Mouse (Mus musculus) stomach, embryonic 15.5 days (tissue): ENCODE measurements around the gene Pnmal2. TPM values are rescaled to one million over a fixed set of nuclear protein-coding genes. Genes with fewer than 3 reads are reported as not detected.

ENCODE experiments used
- ATAC-seq: fragments of 200-750 bp; cut with Nextera tagmentation; 2 replicates; pipeline ENCODE4 v1.8.0; 2017; ENCODE audit warnings: low read depth, moderate number of reproducible peaks, moderate TSS enrichment; ENCODE audit not compliant: insufficient read depth, low FRiP score
- H3K27ac ChIP-seq: fragments of 300-500 bp; sonication (generic); 2 replicates; pipeline ENCODE4 v1.5.1; 2015; ENCODE audit warnings: mild to moderate bottlenecking, inconsistent platforms
- H3K27me3 ChIP-seq: fragments of 300-500 bp; sonication (generic); replicated peaks from 2 replicates; pipeline ENCODE4 v1.6.1; 2015; ENCODE audit warnings: inconsistent platforms
- H3K36me3 ChIP-seq: fragments of 300-500 bp; sonication (generic); 2 replicates; pipeline ENCODE4 v1.6.1; 2015; ENCODE audit warnings: inconsistent platforms
- H3K4me1 ChIP-seq: fragments of 300-500 bp; sonication (generic); 2 replicates; pipeline ENCODE4 v1.6.1; 2015; ENCODE audit warnings: inconsistent platforms
- H3K4me2 ChIP-seq: fragments of 300-500 bp; sonication (generic); 2 replicates; pipeline ENCODE4 v1.6.1; 2015; ENCODE audit warnings: mild to moderate bottlenecking, inconsistent platforms
- H3K4me3 ChIP-seq: fragments of 300-500 bp; sonication (generic); replicated peaks from 2 replicates; pipeline ENCODE4 v1.5.1; 2015; ENCODE audit warnings: inconsistent platforms
- H3K9ac ChIP-seq: fragments of 300-500 bp; sonication (generic); 2 replicates; pipeline ENCODE4 v1.6.1; 2015; ENCODE audit warnings: inconsistent platforms
- H3K9me3 ChIP-seq: fragments of 300-500 bp; sonication (generic); 2 replicates; pipeline ENCODE4 v1.6.1; 2016; ENCODE audit warnings: inconsistent platforms
- WGBS: fragments of 180-500 bp; shearing (Covaris S2); methylation state at CpG from one replicate; pipeline ENCODE4 v1.1.7; 2015; 5-methylcytosine and 5-hydroxymethylcytosine counted together
- polyA plus RNA-seq: library from polyadenylated mRNA; unstranded; fragments of >200 nt; fragmentation: Nextera tagmentation; extraction: Ambion mirVana; gene quantifications from 2 replicates; pipeline ENCODE4 v1.2.1, GENCODE M21; 2015

The Pnmal2 gene
- polyA plus RNA-seq = 10.2 and 12.7 TPM in 2 replicates

DNA sequence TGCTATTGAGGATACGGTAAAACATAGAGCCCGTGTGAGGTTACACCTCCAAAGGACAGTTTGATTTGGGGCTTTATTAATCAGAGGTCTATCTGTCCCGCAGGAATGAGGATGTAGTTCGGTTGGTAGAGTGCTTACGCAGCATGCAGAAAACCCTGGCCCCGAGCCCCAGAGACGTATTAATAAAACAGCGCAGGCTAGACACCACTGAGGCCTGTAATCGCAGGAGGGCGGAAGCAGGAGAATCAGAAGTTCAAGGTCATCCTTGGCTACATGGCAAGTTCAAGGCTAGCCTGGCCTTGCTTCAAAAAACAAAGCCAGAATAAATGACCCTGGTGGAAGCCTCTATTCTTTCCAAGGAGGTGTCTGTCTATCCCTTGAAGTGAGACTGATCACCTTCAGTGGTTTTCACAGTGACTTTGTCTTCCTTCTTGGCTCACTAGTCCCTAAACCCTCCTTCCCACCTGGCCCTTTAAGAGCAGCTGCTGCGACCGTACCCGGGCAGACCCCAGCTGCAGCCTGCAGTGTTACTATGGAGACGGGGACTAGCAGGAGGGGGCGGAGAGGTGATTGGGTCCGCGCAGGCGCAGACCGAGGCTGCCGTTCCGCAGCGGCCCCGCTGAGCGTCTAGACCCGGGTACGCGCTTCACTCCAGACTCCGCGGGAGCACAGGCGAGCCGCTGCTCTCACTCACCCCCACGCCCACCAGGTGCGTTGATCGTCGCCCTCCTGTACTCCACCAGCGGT is at the start of gene Pnmal2:
TSS of gene Pnmal2 (plus strand) at position 622 of the 747 bp plus-strand sequence.
- H3K4me1 ChIP-seq = peaks cover 44% of the 10 kb centered on the region
- WGBS = 13% methylated on average over 36 of the region's 36 CpGs
- H3K9ac ChIP-seq = peak within 1 kb of the TSS; percentile 45
- H3K27ac ChIP-seq = no peak within 1 kb of the TSS; the same call in 1 of the 2 replicates
- H3K4me3 ChIP-seq = peak within 1 kb of the TSS; percentile 54
- no peaks in the 10 kb centered on the region for H3K9me3 ChIP-seq
- no peaks in the 10 kb centered on the region for H3K36me3 ChIP-seq
- H3K27me3 ChIP-seq = peaks cover 31% of the 10 kb centered on the region
- peak within 1 kb of the TSS; percentile 80 for H3K4me2 ChIP-seq
- ATAC-seq = peak; percentile 77

DNA sequence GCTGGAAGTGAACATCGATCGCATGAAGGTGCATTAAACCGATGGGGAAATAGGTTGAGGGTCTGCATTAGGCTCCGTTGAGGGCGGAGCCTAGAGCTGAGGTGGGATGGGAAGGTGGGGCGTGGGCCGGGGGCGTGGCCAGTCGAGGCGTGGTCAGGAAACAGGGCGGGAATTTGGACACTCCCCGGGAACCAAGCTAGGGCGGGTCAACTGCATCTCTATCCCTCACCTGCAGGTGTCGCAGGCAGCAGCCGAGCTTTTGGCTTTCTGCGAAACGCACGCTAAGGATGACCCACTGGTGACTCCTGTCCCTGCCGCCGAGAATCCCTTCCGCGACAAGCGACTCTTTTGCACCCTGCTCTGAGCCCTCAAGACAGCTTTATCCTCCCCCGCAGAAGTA is 49.5 kb upstream of the Pnmal2 start:
- H3K27ac ChIP-seq = 0 out of 2 replicates have a peak overlapping the region, but pooled peaks have one; percentile 16

DNA sequence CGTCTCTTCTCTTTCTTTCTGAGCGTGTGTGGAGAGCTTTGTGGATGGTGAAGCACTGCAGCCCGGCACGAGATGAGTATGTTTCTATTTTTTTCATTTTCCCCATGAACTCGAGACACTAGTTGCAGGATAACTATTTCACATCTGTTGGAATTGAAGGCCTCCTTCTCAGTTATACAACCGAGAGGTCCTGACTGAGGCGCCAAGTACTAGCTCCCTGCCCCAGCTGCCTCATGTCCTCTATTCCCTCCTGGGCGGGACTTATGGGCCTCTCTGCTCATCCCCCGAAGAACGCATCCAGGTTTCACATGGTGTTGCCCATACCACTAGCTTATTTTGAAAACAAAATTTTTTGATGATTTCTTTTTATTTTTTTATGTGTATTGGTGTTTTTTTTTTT is 49.0 kb upstream of the Pnmal2 start:
- 0 out of 2 replicates have a peak, but pooled peaks cover 4% of the 10 kb centered on the region for H3K27me3 ChIP-seq
- no peaks in the 10 kb centered on the region for H3K36me3 ChIP-seq
- H3K4me3 ChIP-seq = peak overlapping the region; percentile 9
- H3K4me2 ChIP-seq = peak overlapping the region; percentile 53
- ATAC-seq = no peak
- H3K9ac ChIP-seq = no peak overlapping the region
- no peaks in the 10 kb centered on the region for H3K9me3 ChIP-seq
- H3K27ac ChIP-seq = 0 out of 2 replicates have a peak overlapping the region, but pooled peaks have one; percentile 16
- 24% methylated on average over 10 of the region's 10 CpGs for WGBS
- peaks cover 20% of the 10 kb centered on the region for H3K4me1 ChIP-seq

More for the DNA sequence above, 49.5 kb upstream of the Pnmal2 start:
- Histone ChIP-seq H3K9ac (no peak overlapping the region), H3K27me3 (0 out of 2 replicates have a peak, but pooled peaks cover 4% of the 10 kb centered on the region), H3K4me1 (peaks cover 20% of the 10 kb centered on the region), H3K4me3 (peak overlapping the region; percentile 9), H3K4me2 (peak overlapping the region; percentile 53), H3K9me3 (no peaks in the 10 kb centered on the region), H3K36me3 (no peaks in the 10 kb centered on the region)
- WGBS = 0% methylated on average over 24 of the region's 24 CpGs
- ATAC-seq = no peak

DNA sequence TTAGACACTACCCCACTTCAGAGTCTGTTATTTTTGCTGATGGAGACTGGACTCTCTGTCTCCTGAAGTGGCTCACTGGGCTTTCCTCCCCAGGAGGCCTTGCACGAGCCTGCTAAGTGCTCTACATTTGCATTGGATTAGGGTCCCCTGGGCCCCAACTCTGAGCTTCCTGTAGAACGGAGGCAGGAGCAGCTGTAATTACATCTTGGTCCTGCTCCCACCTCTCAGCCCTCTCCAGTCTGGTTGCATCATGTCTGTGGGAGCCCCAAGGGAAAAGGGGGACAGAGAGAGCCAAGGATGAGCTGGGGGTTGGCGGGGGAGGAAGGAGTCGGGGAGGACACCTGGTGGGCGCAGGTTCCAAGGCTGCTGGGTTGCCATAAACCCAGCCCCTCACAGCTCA is 44.0 kb upstream of the Pnmal2 start:
- Histone ChIP-seq H3K4me2 (no peak overlapping the region), H3K36me3 (no peaks in the 10 kb centered on the region), H3K9ac (no peak overlapping the region), H3K27ac (no peak overlapping the region), H3K9me3 (no peaks in the 10 kb centered on the region), H3K4me1 (peaks cover 8% of the 10 kb centered on the region), H3K27me3 (no peaks in the 10 kb centered on the region), H3K4me3 (no peak overlapping the region)
- 33% methylated on average over 5 of the region's 5 CpGs for WGBS
- ATAC-seq = no peak

DNA sequence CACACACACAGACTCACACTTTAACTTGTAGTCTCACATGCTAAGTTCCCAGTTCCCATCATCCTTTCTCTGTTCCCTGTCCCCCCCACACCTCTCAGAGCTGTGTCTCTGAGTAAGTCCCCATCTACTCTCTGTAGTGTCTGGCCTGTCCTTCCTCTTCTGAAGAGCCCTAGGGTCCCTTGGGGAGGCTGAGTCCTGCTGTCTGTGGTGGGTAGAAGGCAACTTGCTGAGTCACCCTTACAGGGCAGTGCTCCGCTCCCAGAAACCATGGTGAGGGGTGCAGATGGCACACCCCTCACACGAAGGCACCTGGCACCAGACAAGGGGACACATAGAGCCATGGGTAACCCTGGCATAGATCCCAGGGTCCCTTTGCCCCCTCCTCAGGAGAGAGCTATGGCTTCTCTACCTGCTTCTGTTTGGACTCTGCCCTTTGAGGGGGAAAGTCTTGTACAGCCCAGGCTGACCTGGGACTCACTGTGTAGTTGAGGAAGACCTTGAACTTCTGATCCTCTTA is 41.0 kb upstream of the Pnmal2 start:
- 87% methylated on average over 2 of the region's 2 CpGs for WGBS
- no peaks in the 10 kb centered on the region for H3K36me3 ChIP-seq
- H3K4me3 ChIP-seq = no peak overlapping the region
- no peaks in the 10 kb centered on the region for H3K27me3 ChIP-seq
- H3K9ac ChIP-seq = no peak overlapping the region
- ATAC-seq = no peak
- peaks cover 29% of the 10 kb centered on the region for H3K4me1 ChIP-seq
- H3K9me3 ChIP-seq = no peaks in the 10 kb centered on the region
- no peak overlapping the region for H3K4me2 ChIP-seq
- no peak overlapping the region for H3K27ac ChIP-seq

DNA sequence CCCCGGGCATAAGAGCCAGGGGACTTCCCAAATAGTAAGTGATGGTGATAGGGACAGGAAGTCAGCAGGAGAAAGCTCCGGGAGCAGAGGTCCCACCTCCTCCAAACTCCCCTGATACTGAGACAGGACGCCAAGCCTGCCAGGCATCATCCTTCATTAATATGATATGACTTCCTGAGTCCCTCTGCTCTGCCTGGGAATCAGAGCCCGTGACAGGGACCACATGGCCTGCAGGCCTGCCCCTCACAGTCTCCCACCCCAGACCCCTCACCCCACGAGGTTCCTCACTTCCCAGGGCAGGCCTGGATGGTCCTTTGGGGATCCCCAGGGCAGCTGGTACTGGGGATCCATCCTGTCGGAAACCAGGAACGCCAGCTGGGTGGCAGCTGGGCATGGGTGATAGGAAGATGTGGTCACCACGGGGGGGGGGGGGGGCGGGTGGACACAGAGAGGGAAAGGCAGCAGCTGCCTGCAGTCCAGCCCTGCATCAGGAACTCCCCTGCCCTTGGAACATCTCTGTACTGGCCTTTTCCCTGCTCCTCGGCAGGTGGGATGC is 40.3 kb upstream of the Pnmal2 start:
- Histone ChIP-seq H3K9ac (no peak overlapping the region), H3K4me1 (peaks cover 36% of the 10 kb centered on the region), H3K36me3 (no peaks in the 10 kb centered on the region), H3K4me2 (no peak overlapping the region), H3K9me3 (no peaks in the 10 kb centered on the region), H3K27me3 (no peaks in the 10 kb centered on the region), H3K4me3 (no peak overlapping the region), H3K27ac (no peak overlapping the region)
- WGBS = 36% methylated on average over 9 of the region's 10 CpGs
- ATAC-seq = no peak

DNA sequence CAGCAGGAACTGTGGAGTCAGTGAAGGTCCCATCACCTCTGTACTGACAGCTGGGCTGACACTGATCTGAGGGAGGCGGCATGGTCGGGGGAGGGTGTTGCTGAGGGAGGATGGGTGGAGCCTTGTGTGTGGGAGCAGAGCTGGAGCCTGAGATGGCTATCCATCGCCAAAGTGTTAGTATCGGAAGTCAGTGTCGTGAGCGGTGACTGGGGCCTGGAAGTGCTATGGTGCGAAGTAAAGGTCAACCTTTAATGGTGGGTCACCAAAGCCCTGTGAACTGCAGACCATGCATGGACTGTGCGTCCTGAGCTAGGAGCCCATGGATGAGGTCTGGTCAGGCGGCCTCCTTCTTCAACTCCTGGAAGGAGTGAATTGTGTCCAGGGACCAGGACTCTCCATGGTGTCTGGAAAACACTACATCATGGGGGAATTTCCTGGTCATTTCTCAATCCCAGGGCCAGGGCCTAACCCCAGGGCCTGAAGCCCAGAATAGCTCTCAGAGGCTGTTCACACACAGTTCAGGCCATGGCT is 38.9 kb upstream of the Pnmal2 start:
- ATAC-seq = 0 out of 2 replicates have a peak, but pooled peaks have one; percentile 4
- Histone ChIP-seq H3K9ac (no peak overlapping the region), H3K4me2 (peak overlapping the region; percentile 2; the same call in 1 of the 2 replicates), H3K9me3 (no peaks in the 10 kb centered on the region), H3K27ac (no peak overlapping the region), H3K4me3 (no peak overlapping the region), H3K27me3 (no peaks in the 10 kb centered on the region), H3K36me3 (no peaks in the 10 kb centered on the region), H3K4me1 (peaks cover 43% of the 10 kb centered on the region)
- WGBS = 45% methylated on average over 9 of the region's 9 CpGs

DNA sequence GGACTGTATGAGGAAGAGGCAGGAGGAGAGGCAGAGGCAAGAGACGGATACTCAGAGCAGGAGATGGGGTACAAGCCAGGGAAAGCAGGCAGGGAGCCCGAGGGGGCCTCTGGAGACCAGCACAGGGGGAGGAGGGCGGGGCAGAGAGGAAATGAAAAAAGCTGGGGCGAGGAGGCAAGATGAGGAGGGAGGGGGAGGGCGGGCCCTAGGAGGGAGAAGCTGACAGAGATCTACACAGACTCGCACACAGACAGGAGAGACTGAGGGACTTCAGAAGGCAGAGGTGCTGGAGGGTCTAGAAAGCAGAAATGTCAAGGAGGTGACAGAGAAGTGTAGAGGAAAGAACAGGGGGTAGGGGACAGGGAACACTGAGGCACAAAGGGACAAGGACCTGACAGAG is 38.2 kb upstream of the Pnmal2 start, which contains the start of gene Ptgir:
TSS of gene Ptgir (plus strand) at position 210 of the 400 bp plus-strand sequence.
- Histone ChIP-seq H3K27ac (no peak within 1 kb of the TSS), H3K4me2 (peak within 1 kb of the TSS; percentile 2)
- 15% methylated on average over 6 of the region's 6 CpGs for WGBS

DNA sequence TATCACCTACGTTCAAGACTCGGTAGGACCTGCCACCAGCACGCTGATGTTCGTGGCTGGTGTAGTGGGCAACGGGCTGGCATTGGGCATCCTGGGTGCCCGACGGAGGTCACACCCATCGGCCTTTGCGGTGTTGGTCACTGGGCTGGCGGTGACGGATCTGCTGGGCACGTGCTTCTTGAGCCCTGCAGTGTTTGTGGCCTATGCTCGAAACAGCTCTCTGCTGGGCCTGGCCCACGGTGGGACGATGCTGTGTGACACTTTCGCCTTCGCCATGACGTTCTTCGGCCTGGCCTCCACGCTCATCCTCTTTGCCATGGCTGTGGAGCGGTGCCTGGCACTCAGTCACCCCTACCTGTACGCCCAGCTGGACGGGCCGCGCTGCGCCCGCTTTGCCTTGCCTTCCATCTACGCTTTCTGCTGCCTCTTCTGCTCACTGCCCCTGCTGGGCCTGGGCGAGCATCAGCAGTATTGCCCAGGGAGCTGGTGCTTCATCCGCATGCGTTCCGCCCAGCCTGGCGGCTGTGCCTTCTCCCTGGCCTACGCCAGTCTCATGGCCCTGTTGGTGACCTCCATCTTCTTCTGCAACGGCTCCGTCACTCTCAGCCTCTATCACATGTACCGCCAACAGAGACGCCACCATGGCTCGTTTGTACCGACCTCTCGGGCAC is 37.5 kb upstream of the Pnmal2 start:
- H3K9ac ChIP-seq = no peak overlapping the region
- H3K9me3 ChIP-seq = no peaks in the 10 kb centered on the region
- no peak overlapping the region; the same call in 1 of the 2 replicates for H3K4me2 ChIP-seq
- no peak overlapping the region for H3K27ac ChIP-seq
- ATAC-seq = no peak
- no peaks in the 10 kb centered on the region for H3K27me3 ChIP-seq
- 91% methylated on average over 41 of the region's 41 CpGs for WGBS
- no peaks in the 10 kb centered on the region for H3K36me3 ChIP-seq
- peaks cover 38% of the 10 kb centered on the region for H3K4me1 ChIP-seq
- H3K4me3 ChIP-seq = peak overlapping the region; percentile 5; the same call in 1 of the 2 replicates

More for the DNA sequence above, 38.2 kb upstream of the Pnmal2 start, which contains the start of gene Ptgir:
- H3K4me1 ChIP-seq = peaks cover 43% of the 10 kb centered on the region
- H3K27me3 ChIP-seq = no peaks in the 10 kb centered on the region
- no peak for ATAC-seq
- no peaks in the 10 kb centered on the region for H3K9me3 ChIP-seq
- H3K4me3 ChIP-seq = no peak within 1 kb of the TSS
- H3K9ac ChIP-seq = no peak within 1 kb of the TSS
- H3K36me3 ChIP-seq = no peaks in the 10 kb centered on the region

DNA sequence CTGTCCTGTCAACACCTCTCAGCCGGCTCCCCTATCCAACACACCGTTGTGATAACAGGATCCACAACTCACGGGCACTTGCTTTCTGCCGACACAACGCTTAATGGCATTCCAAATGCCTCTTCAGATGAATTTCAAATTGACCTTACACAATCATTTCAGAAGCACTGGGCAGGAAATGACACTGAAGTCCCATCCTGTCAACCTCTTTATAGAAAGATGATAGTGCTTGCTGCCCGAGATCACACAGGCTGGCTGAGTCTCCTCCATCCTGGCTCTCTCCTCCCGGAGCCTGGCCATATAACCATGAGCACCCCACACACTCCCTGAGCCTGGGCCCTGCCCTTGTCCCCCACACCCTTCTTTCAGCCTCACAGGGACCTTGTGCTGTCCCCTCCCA is 36.6 kb upstream of the Pnmal2 start:
- Histone ChIP-seq H3K4me3 (peak overlapping the region; percentile 5; the same call in 1 of the 2 replicates), H3K27me3 (no peaks in the 10 kb centered on the region), H3K4me2 (peak overlapping the region; percentile 11; the same call in 1 of the 2 replicates), H3K27ac (no peak overlapping the region), H3K36me3 (no peaks in the 10 kb centered on the region), H3K9ac (no peak overlapping the region), H3K9me3 (no peaks in the 10 kb centered on the region), H3K4me1 (peaks cover 38% of the 10 kb centered on the region)
- 52% methylated on average over 7 of the region's 7 CpGs for WGBS
- ATAC-seq = no peak

DNA sequence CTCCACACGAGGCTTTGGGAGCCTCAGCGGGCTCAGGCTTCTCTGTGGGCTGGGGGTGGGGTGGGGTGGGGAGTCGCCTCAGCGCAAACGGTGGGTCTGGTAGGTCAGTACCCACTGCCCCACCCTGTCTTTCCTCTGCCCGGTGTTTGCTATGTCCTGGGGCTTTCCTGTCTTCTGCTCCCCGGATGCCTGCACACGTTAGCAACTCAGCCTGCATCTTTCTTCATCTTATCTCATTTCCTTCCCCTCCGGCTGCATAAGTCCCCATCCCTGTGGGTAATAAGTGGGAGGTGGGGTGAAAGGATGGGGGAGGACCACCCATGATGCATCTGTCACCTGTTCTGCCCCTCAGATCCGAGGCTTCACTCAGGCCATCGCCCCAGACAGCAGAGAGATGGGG is 36.1 kb upstream of the Pnmal2 start:
- no peak overlapping the region for H3K27ac ChIP-seq
- ATAC-seq = no peak
- peak overlapping the region; percentile 11; the same call in 1 of the 2 replicates for H3K4me2 ChIP-seq
- 30% methylated on average over 11 of the region's 11 CpGs for WGBS
- no peak overlapping the region for H3K9ac ChIP-seq
- H3K4me1 ChIP-seq = peaks cover 38% of the 10 kb centered on the region
- no peaks in the 10 kb centered on the region for H3K36me3 ChIP-seq
- no peak overlapping the region for H3K4me3 ChIP-seq
- H3K9me3 ChIP-seq = no peaks in the 10 kb centered on the region
- no peaks in the 10 kb centered on the region for H3K27me3 ChIP-seq
